Mouse (Mus musculus): Measurements from ENCODE around the gene Cdiptos.

GRCm38 (mm10) chr7:127020491-127020890 is 44.6 kb upstream of the Cdiptos start:
- TF ChIP-seq CTCF (IDR thresholded peaks at IDR 0.05; ENCODE audit: low read depth, low read length) (no peak), EP300 (IDR thresholded peaks at IDR 0.05; ENCODE audit: insufficient read depth, low read depth, low read length) (no peak), POLR2A (IDR thresholded peaks at IDR 0.05; ENCODE audit: insufficient read depth, low read length) (no peak)
